Mouse (Mus musculus) gonadal fat pad, adult 2 months (tissue): ENCODE measurements around the gene Trarg1. TPM values are rescaled to one million over a fixed set of nuclear protein-coding genes. Genes with fewer than 3 reads are reported as not detected.

Source experiments
- polyA plus RNA-seq: library from polyadenylated mRNA; depleted of rRNA; stranded (reverse); fragments of >200 nt; gene quantifications from 2 replicates; pipeline ENCODE4 v1.2.3, GENCODE M21; 2012; rRNA removed

Gene Trarg1
- polyA plus RNA-seq, 1 experiment, result 49.2 TPM

Other genes with a start within 250 kb of the Trarg1 start
- 39.9 and 44.5 TPM in 2 replicates for gene Abr, start 57.5 kb upstream of the Trarg1 start, polyA plus RNA-seq
- gene Bhlha9, start 7.3 kb upstream of the Trarg1 start, polyA plus RNA-seq, result not detected in 2 replicates
- gene Gosr1, start 83.8 kb downstream of the Trarg1 start, polyA plus RNA-seq, result 21.2 and 21.5 TPM in 2 replicates
- gene Cpd, start 167.2 kb downstream of the Trarg1 start, polyA plus RNA-seq, result 31.4 and 34.0 TPM in 2 replicates
- gene Tmigd1, start 222.4 kb downstream of the Trarg1 start, polyA plus RNA-seq, result 0.39 and 0.62 TPM in 2 replicates
- 18.8 and 19.5 TPM in 2 replicates for gene Blmh, start 245.0 kb downstream of the Trarg1 start, polyA plus RNA-seq